Mouse (Mus musculus) thymus, adult 2 months (tissue): ENCODE measurements around the gene Tnfsf15. TPM values are rescaled to one million over a fixed set of nuclear protein-coding genes. Genes with fewer than 3 reads are reported as not detected.

Source experiments
- DNase-seq: peaks from one replicate; pipeline ENCODE4 v3.0.0; 2021
- H3K27ac ChIP-seq: fragments of 200-500 bp; 2 replicates; pipeline ENCODE4 v1.5.1; 2012; ENCODE audit warnings: low read length, control low read depth; ENCODE audit not compliant: control insufficient read depth, insufficient read depth
- H3K27me3 ChIP-seq: fragments of 200-500 bp; 2 replicates; pipeline ENCODE4 v1.6.1; 2012; ENCODE audit warnings: mild to moderate bottlenecking, low read length, moderate library complexity, mixed read lengths; ENCODE audit not compliant: control insufficient read depth, insufficient read depth
- H3K36me3 ChIP-seq: fragments of 200-500 bp; 2 replicates; pipeline ENCODE4 v1.6.1; 2012; ENCODE audit warnings: mild to moderate bottlenecking, low read length, moderate library complexity; ENCODE audit not compliant: control insufficient read depth, insufficient read depth
- H3K4me1 ChIP-seq: fragments of 200-500 bp; replicated peaks from 2 replicates; pipeline ENCODE4 v1.6.1; 2012; ENCODE audit warnings: low read length; ENCODE audit not compliant: control insufficient read depth, insufficient read depth
- H3K4me3 ChIP-seq: fragments of 200-500 bp; 2 replicates; pipeline ENCODE4 v1.5.1; 2012; ENCODE audit warnings: mild to moderate bottlenecking, low read length, control low read depth, moderate library complexity; ENCODE audit not compliant: control insufficient read depth, insufficient read depth
- CTCF ChIP-seq: fragments of 200-500 bp; IDR thresholded peaks from 2 replicates; pipeline ENCODE4 v1.5.1; 2012; ENCODE audit warnings: mild to moderate bottlenecking, control low read depth, low read length, moderate library complexity, borderline replicate concordance; ENCODE audit not compliant: control insufficient read depth, poor library complexity, insufficient read depth; ENCODE audit errors: extremely low read depth
- POLR2A ChIP-seq: fragments of 200-500 bp; IDR thresholded peaks from 2 replicates; pipeline ENCODE4 v1.6.1; 2012; ENCODE audit warnings: mild to moderate bottlenecking, low read length, control low read depth, moderate library complexity; ENCODE audit not compliant: control insufficient read depth, poor library complexity, insufficient read depth; ENCODE audit errors: extremely low read depth
- WGBS: fragments of 180-500 bp; shearing (Covaris S2); methylation state at CpG from one replicate; pipeline ENCODE4 v1.1.7; 2018; 5-methylcytosine and 5-hydroxymethylcytosine counted together
- polyA plus RNA-seq: library from polyadenylated mRNA; depleted of rRNA; stranded (reverse); fragments of >200 nt; gene quantifications from 2 replicates; pipeline ENCODE4 v1.2.3, GENCODE M21; 2012

The Tnfsf15 gene
- polyA plus RNA-seq, 1 experiment: 0.27 TPM

GRCm38 (mm10) chr4:63756072-63756471 is 11.2 kb upstream of the Tnfsf15 start:
- H3K27ac ChIP-seq: no peak overlapping the region
- no peak for DNase-seq
- no peak overlapping the region for H3K4me3 ChIP-seq
- H3K27me3 ChIP-seq: no peaks in the 10 kb centered on the region
- 68% methylated on average over 2 of the region's 2 CpGs for WGBS
- TF ChIP-seq POLR2A: no peak
- no peak for TF ChIP-seq CTCF
- H3K36me3 ChIP-seq: no peaks in the 10 kb centered on the region
- no peaks in the 10 kb centered on the region for H3K4me1 ChIP-seq

DNA sequence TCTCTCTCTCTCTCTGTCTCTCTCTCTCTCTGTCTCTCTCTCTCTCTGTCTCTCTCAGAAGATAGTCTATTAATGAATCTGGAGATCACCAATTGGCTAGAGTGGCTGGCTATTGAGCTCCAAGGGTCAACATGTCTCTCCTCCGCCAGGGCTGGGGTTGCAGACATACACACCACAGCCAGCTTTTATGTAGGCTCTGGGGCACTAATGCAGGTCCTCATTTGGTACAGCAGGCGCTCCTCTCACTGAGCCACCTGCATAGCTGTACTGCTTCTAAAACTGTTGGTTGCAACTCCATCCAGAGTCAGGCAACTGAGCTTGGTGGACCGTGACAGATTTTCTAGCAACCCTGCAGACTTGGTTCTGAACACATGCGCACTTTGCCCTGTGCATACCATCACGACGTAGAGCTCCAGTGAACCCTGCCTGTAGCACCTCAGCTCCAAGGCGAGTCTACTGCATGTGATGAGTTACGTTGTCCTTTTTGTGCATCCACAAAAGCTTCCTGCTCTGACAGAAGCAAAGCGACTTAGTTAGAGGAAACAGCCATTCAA is 9.6 kb upstream of the Tnfsf15 start:
- no peak overlapping the region for H3K27ac ChIP-seq
- H3K27me3 ChIP-seq: no peaks in the 10 kb centered on the region
- DNase-seq: no peak
- H3K4me1 ChIP-seq: no peaks in the 10 kb centered on the region
- no peaks in the 10 kb centered on the region for H3K36me3 ChIP-seq
- H3K4me3 ChIP-seq: no peak overlapping the region
- 95% methylated on average over 9 of the region's 9 CpGs for WGBS
- no peak for TF ChIP-seq POLR2A
- no peak for TF ChIP-seq CTCF

GRCm38 (mm10) chr4:63753855-63754254 is 8.9 kb upstream of the Tnfsf15 start:
- Histone ChIP-seq H3K27ac (no peak overlapping the region), H3K4me1 (no peaks in the 10 kb centered on the region), H3K27me3 (no peaks in the 10 kb centered on the region), H3K36me3 (no peaks in the 10 kb centered on the region), H3K4me3 (no peak overlapping the region)
- TF ChIP-seq CTCF (no peak), POLR2A (no peak)
- DNase-seq: no peak
- WGBS: 85% methylated on average over 2 of the region's 2 CpGs

GRCm38 (mm10) chr4:63752687-63753523 is 8.0 kb upstream of the Tnfsf15 start:
- TF ChIP-seq POLR2A: no peak
- TF ChIP-seq CTCF: no peak
- no peak overlapping the region for H3K27ac ChIP-seq

DNA sequence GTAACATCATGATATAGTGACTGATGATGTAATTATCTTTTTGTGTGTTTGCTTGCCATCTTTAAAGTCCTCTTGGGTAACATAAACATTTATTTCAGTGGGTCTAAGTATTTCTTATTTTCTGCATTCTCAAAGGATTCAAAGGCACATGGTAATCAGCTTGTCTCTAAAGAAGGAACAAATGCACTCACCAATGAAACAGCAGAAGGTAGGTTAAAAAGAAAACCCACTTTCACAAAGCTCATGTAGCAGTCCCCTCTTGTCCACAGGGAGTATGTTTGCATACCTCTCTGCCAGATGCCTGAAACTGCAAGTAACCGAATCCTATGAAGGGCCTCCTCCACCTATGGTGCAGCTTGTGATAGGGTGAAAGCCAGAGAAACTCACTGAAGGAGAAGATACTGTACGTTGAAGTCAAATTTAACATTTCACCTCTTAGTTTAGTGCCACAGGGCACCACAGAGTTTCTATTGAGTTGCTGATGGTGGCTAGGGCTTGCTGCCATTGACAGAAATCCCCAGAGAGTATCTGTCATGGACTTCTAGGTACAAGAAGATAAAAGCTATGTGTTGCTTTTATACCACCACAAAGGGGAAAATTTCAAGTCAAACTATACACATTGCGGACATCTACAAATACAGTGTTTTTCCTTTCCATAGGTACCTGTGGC is 3.3 kb upstream of the Tnfsf15 start:
- Histone ChIP-seq H3K36me3 (no peaks in the 10 kb centered on the region), H3K27ac (no peak overlapping the region), H3K27me3 (no peaks in the 10 kb centered on the region), H3K4me1 (0 out of 2 replicates have a peak, but pooled peaks cover 3% of the 10 kb centered on the region), H3K4me3 (no peak overlapping the region)
- TF ChIP-seq POLR2A (no peak), CTCF (no peak)
- 93% methylated on average over 3 of the region's 3 CpGs for WGBS
- DNase-seq: no peak

More at GRCm38 (mm10) chr4:63752687-63753523, 8.0 kb upstream of the Tnfsf15 start:
- no peak overlapping the region for H3K4me3 ChIP-seq
- no peaks in the 10 kb centered on the region for H3K27me3 ChIP-seq
- H3K36me3 ChIP-seq: no peaks in the 10 kb centered on the region
- whole genome bisulfite sequencing: 76% methylated on average over 16 of the region's 16 CpGs
- no peak for DNase-seq
- H3K4me1 ChIP-seq: no peaks in the 10 kb centered on the region

DNA sequence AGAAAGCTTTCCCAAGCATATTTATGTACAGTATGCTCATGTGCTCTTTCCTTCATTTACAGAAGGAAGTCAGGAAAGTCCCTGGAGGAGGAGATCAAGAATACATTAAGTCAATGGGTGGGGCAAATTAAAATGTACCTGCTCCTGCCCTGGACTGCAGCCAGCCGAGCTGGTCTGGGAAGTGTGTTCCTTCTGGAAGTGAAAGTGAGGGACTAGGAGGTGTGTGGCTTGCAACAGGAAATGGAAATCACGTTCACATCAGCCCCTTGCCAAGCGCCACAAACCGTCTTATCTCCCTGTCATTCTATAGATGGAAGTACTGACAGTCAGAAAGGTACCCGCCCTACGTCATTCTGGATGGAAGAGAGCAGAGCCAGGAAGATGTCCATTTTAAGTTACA is 358 bp upstream of the Tnfsf15 start:
- Histone ChIP-seq H3K27me3 (no peaks in the 10 kb centered on the region), H3K4me1 (0 out of 2 replicates have a peak, but pooled peaks cover 3% of the 10 kb centered on the region), H3K4me3 (no peak overlapping the region), H3K36me3 (no peaks in the 10 kb centered on the region), H3K27ac (no peak overlapping the region)
- WGBS: 36% methylated on average over 6 of the region's 6 CpGs
- no peak for TF ChIP-seq POLR2A
- TF ChIP-seq CTCF: no peak
- DNase-seq: no peak
